Mouse (Mus musculus): Measurements from ENCODE around the gene Prdm10. TPM values are rescaled to one million over a fixed set of nuclear protein-coding genes. Genes with fewer than 3 reads are reported as not detected.

Prdm10 gene
- polyA plus RNA-seq, 1 experiment: 4.1 TPM

DNA sequence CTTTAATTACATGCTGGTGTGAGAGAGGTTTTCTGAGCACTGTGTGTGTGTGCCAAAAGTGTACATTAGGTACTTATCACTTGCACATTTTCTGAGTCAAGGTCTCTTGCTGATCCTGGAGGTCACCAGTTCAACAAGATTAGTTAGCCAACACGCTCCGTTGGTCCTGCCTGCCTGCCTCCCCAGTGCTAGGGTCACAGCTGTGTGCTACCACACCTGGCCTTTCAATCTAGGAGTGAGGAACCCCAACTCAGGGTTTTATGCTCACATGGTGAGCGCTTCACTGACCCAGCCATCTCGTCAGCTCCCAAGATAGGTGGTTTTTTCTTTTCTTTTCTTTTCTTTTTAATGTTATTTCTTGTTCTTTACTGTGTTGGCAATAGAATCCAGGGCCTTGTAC is 11.6 kb downstream of the Prdm10 start:
- DNase-seq: no peak
- no peak overlapping the region for H3K27ac ChIP-seq (ENCODE audit: insufficient read depth, low read depth, low read length)
- TF ChIP-seq POLR2A (IDR thresholded peaks at IDR 0.05; ENCODE audit: low read depth, low read length) (no peak), CTCF (conservative IDR thresholded peaks at IDR 0.05; ENCODE audit: insufficient read depth, insufficient read length, low read depth, low read length) (no peak)
- WGBS: 67% methylated on average over 4 of the region's 4 CpGs
- H3K4me3 ChIP-seq (ENCODE audit: insufficient read depth, low read depth, low read length): no peak overlapping the region
- no peaks in the 10 kb centered on the region for H3K27me3 ChIP-seq (replicated peaks; ENCODE audit: control insufficient read depth, insufficient read depth, low read length)
- no peaks in the 10 kb centered on the region for H3K36me3 ChIP-seq (ENCODE audit: control insufficient read depth, insufficient read depth, low read length)
- no peaks in the 10 kb centered on the region for H3K4me1 ChIP-seq (ENCODE audit: control insufficient read depth, insufficient read depth, low read length)

GRCm38 (mm10) chr9:31293208-31293607 is 12.9 kb downstream of the Prdm10 start:
- no peaks in the 10 kb centered on the region for H3K4me1 ChIP-seq (ENCODE audit: control insufficient read depth, insufficient read depth, low read length)
- TF ChIP-seq POLR2A (IDR thresholded peaks at IDR 0.05; ENCODE audit: low read depth, low read length): no peak
- TF ChIP-seq CTCF (conservative IDR thresholded peaks at IDR 0.05; ENCODE audit: insufficient read depth, insufficient read length, low read depth, low read length): no peak
- DNase-seq: no peak
- H3K4me3 ChIP-seq (ENCODE audit: insufficient read depth, low read depth, low read length): no peak overlapping the region
- no peaks in the 10 kb centered on the region for H3K36me3 ChIP-seq (ENCODE audit: control insufficient read depth, insufficient read depth, low read length)
- H3K27ac ChIP-seq (ENCODE audit: insufficient read depth, low read depth, low read length): no peak overlapping the region
- no peaks in the 10 kb centered on the region for H3K27me3 ChIP-seq (replicated peaks; ENCODE audit: control insufficient read depth, insufficient read depth, low read length)
- WGBS: 84% methylated on average over 2 of the region's 2 CpGs

GRCm38 (mm10) chr9:31295311-31295710 is 15.0 kb downstream of the Prdm10 start:
- no peaks in the 10 kb centered on the region for H3K27me3 ChIP-seq (replicated peaks; ENCODE audit: control insufficient read depth, insufficient read depth, low read length)
- WGBS: 68% methylated on average over 2 of the region's 2 CpGs
- no peak overlapping the region for H3K4me3 ChIP-seq (ENCODE audit: insufficient read depth, low read depth, low read length)
- H3K36me3 ChIP-seq (ENCODE audit: control insufficient read depth, insufficient read depth, low read length): no peaks in the 10 kb centered on the region
- H3K4me1 ChIP-seq (ENCODE audit: control insufficient read depth, insufficient read depth, low read length): no peaks in the 10 kb centered on the region
- no peak for DNase-seq
- TF ChIP-seq CTCF (conservative IDR thresholded peaks at IDR 0.05; ENCODE audit: insufficient read depth, insufficient read length, low read depth, low read length) (no peak), POLR2A (IDR thresholded peaks at IDR 0.05; ENCODE audit: low read depth, low read length) (no peak)
- H3K27ac ChIP-seq (ENCODE audit: insufficient read depth, low read depth, low read length): no peak overlapping the region

GRCm38 (mm10) chr9:31296293-31296692 is 16.0 kb downstream of the Prdm10 start:
- Histone ChIP-seq H3K36me3 (ENCODE audit: control insufficient read depth, insufficient read depth, low read length) (no peaks in the 10 kb centered on the region), H3K27ac (ENCODE audit: insufficient read depth, low read depth, low read length) (no peak overlapping the region), H3K27me3 (replicated peaks; ENCODE audit: control insufficient read depth, insufficient read depth, low read length) (no peaks in the 10 kb centered on the region), H3K4me3 (ENCODE audit: insufficient read depth, low read depth, low read length) (no peak overlapping the region), H3K4me1 (ENCODE audit: control insufficient read depth, insufficient read depth, low read length) (no peaks in the 10 kb centered on the region)
- WGBS: 95% methylated on average over 3 of the region's 3 CpGs
- no peak for DNase-seq
- TF ChIP-seq POLR2A (IDR thresholded peaks at IDR 0.05; ENCODE audit: low read depth, low read length) (no peak), CTCF (conservative IDR thresholded peaks at IDR 0.05; ENCODE audit: insufficient read depth, insufficient read length, low read depth, low read length) (no peak)

- DNase-seq: no peak
- Histone ChIP-seq H3K27me3 (replicated peaks; ENCODE audit: control insufficient read depth, insufficient read depth, low read length) (no peaks in the 10 kb centered on the region), H3K36me3 (ENCODE audit: control insufficient read depth, insufficient read depth, low read length) (no peaks in the 10 kb centered on the region), H3K4me3 (ENCODE audit: insufficient read depth, low read depth, low read length) (no peak overlapping the region), H3K27ac (ENCODE audit: insufficient read depth, low read depth, low read length) (no peak overlapping the region), H3K4me1 (ENCODE audit: control insufficient read depth, insufficient read depth, low read length) (peaks cover 9% of the 10 kb centered on the region; the same call in 1 of the 2 replicates)
- 68% methylated on average over 6 of the region's 6 CpGs for WGBS
- TF ChIP-seq POLR2A (IDR thresholded peaks at IDR 0.05; ENCODE audit: low read depth, low read length) (no peak), CTCF (conservative IDR thresholded peaks at IDR 0.05; ENCODE audit: insufficient read depth, insufficient read length, low read depth, low read length) (no peak)
Observed at GRCm38 (mm10) chr9:31298751-31299150, 18.4 kb downstream of the Prdm10 start.

DNA sequence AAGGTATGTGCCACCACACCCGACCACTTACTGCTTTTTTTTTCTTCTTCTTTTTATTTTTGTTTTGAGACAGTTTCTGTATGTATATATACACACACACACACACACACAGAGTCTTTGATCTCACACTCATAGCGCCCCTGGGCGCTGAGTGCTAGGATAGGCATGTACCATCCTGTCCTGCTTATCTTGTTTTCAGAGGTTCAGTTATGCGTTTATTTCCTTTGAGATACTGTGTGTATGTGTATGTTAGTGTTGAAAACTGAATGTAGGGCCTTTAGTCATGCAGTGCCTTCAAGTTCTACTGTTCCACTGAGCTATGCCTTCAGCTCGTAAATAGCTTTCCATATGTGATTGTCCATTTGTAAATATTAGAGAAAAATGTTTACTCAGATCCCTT is 20.2 kb downstream of the Prdm10 start:
- Histone ChIP-seq H3K36me3 (ENCODE audit: control insufficient read depth, insufficient read depth, low read length) (no peaks in the 10 kb centered on the region), H3K27ac (ENCODE audit: insufficient read depth, low read depth, low read length) (no peak overlapping the region), H3K4me3 (ENCODE audit: insufficient read depth, low read depth, low read length) (no peak overlapping the region), H3K4me1 (ENCODE audit: control insufficient read depth, insufficient read depth, low read length) (peaks cover 9% of the 10 kb centered on the region; the same call in 1 of the 2 replicates), H3K27me3 (replicated peaks; ENCODE audit: control insufficient read depth, insufficient read depth, low read length) (no peaks in the 10 kb centered on the region)
- TF ChIP-seq CTCF (conservative IDR thresholded peaks at IDR 0.05; ENCODE audit: insufficient read depth, insufficient read length, low read depth, low read length): no peak
- no peak for DNase-seq
- WGBS: 91% methylated on average over 5 of the region's 5 CpGs

DNA sequence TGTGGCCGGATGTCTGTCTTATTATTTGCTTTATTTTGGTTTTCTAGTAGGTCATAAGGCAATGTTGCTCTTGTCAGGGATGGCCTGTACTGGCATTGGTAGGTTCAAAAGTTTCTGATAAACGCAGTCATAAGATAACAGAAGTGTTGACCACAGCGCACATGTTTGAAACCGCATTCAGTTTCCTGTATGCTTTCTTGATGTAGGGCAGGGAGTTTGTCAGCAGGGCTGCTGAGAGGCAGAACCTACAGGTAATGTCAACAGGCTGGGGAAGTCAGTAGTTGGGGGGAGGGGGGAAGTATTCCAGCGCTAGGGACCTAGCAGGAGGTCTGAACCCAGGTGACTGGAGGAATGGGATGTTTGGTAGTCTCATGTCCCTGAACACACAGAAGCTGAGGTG is 20.8 kb downstream of the Prdm10 start:
- WGBS: 78% methylated on average over 5 of the region's 5 CpGs
- H3K27me3 ChIP-seq (replicated peaks; ENCODE audit: control insufficient read depth, insufficient read depth, low read length): no peaks in the 10 kb centered on the region
- H3K4me3 ChIP-seq (ENCODE audit: insufficient read depth, low read depth, low read length): no peak overlapping the region
- H3K27ac ChIP-seq (ENCODE audit: insufficient read depth, low read depth, low read length): no peak overlapping the region
- H3K36me3 ChIP-seq (ENCODE audit: control insufficient read depth, insufficient read depth, low read length): no peaks in the 10 kb centered on the region
- peaks cover 9% of the 10 kb centered on the region; the same call in 1 of the 2 replicates for H3K4me1 ChIP-seq (ENCODE audit: control insufficient read depth, insufficient read depth, low read length)
- no peak for DNase-seq
- TF ChIP-seq POLR2A (IDR thresholded peaks at IDR 0.05; ENCODE audit: low read depth, low read length) (no peak), CTCF (conservative IDR thresholded peaks at IDR 0.05; ENCODE audit: insufficient read depth, insufficient read length, low read depth, low read length) (no peak)
